Mouse (Mus musculus) forebrain, embryonic 15.5 days (tissue): ENCODE measurements around the gene Smyd4. TPM values are rescaled to one million over a fixed set of nuclear protein-coding genes. Genes with fewer than 3 reads are reported as not detected.

Experiments
- ATAC-seq: fragments of 200-750 bp; cut with Nextera tagmentation; replicated peaks from 2 replicates; pipeline ENCODE4 v1.8.0; 2017; ENCODE audit warnings: mild to moderate bottlenecking, moderate TSS enrichment, moderate library complexity
- H3K27ac ChIP-seq: fragments of 300-500 bp; sonication (generic); replicated peaks from 2 replicates; pipeline ENCODE4 v1.5.1; 2015; ENCODE audit warnings: mild to moderate bottlenecking, inconsistent platforms
- H3K27me3 ChIP-seq: fragments of 300-500 bp; sonication (generic); 2 replicates; pipeline ENCODE4 v1.6.1; 2015; ENCODE audit warnings: inconsistent platforms
- H3K36me3 ChIP-seq: fragments of 300-500 bp; sonication (generic); 2 replicates; pipeline ENCODE4 v1.6.1; 2015; ENCODE audit warnings: mild to moderate bottlenecking, inconsistent platforms
- H3K4me1 ChIP-seq: fragments of 300-500 bp; sonication (generic); 2 replicates; pipeline ENCODE4 v1.6.1; 2015; ENCODE audit warnings: inconsistent platforms
- H3K4me2 ChIP-seq: fragments of 300-500 bp; sonication (generic); replicated peaks from 2 replicates; pipeline ENCODE4 v1.6.1; 2015; ENCODE audit warnings: mild to moderate bottlenecking, inconsistent platforms
- H3K4me3 ChIP-seq: fragments of 300-500 bp; sonication (generic); 2 replicates; pipeline ENCODE4 v1.5.1; 2015; ENCODE audit warnings: mild to moderate bottlenecking, inconsistent platforms
- H3K9ac ChIP-seq: fragments of 300-500 bp; sonication (generic); replicated peaks from 2 replicates; pipeline ENCODE4 v1.6.1; 2015; ENCODE audit warnings: mild to moderate bottlenecking, inconsistent platforms
- H3K9me3 ChIP-seq: fragments of 300-500 bp; sonication (generic); 2 replicates; pipeline ENCODE4 v1.6.1; 2016; ENCODE audit warnings: inconsistent platforms
- WGBS: fragments of 180-500 bp; shearing (Covaris S2); methylation state at CpG from one replicate; pipeline ENCODE4 v1.1.7; 2015; ENCODE audit warnings: mixed read lengths; 5-methylcytosine and 5-hydroxymethylcytosine counted together
- polyA plus RNA-seq: library from polyadenylated mRNA; unstranded; fragments of >200 nt; fragmentation: Nextera tagmentation; extraction: Ambion mirVana; gene quantifications from 2 replicates; pipeline ENCODE4 v1.2.1, GENCODE M21; 2015

The Smyd4 gene
- polyA plus RNA-seq, 1 experiment from 2014 or later: 17.4 TPM

DNA sequence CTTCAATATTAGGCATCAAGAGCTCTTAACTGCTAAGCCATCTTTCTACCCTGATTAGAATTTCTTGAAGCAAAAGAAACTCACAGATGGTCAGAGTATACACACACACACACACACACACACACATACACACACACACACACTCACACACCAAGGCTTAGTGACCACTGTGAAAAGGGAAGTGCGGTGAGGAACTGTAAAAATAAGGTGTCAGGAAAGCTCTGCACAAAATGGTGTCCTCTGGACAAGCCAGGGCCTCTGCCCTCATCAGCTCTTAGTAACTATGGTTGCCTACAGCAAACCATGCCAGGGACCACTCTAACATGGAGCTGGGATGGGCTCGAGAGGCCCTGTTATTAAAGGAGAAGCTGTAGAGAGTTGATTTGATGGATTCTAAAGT is 23.8 kb upstream of the Smyd4 start:
- Histone ChIP-seq H3K27ac (no peak overlapping the region), H3K4me2 (no peak overlapping the region), H3K27me3 (no peaks in the 10 kb centered on the region), H3K36me3 (no peaks in the 10 kb centered on the region), H3K4me3 (no peak overlapping the region), H3K9me3 (no peaks in the 10 kb centered on the region), H3K9ac (no peak overlapping the region), H3K4me1 (peaks cover 13% of the 10 kb centered on the region)
- 95% methylated on average over 2 of the region's 2 CpGs for WGBS
- no peak for ATAC-seq

DNA sequence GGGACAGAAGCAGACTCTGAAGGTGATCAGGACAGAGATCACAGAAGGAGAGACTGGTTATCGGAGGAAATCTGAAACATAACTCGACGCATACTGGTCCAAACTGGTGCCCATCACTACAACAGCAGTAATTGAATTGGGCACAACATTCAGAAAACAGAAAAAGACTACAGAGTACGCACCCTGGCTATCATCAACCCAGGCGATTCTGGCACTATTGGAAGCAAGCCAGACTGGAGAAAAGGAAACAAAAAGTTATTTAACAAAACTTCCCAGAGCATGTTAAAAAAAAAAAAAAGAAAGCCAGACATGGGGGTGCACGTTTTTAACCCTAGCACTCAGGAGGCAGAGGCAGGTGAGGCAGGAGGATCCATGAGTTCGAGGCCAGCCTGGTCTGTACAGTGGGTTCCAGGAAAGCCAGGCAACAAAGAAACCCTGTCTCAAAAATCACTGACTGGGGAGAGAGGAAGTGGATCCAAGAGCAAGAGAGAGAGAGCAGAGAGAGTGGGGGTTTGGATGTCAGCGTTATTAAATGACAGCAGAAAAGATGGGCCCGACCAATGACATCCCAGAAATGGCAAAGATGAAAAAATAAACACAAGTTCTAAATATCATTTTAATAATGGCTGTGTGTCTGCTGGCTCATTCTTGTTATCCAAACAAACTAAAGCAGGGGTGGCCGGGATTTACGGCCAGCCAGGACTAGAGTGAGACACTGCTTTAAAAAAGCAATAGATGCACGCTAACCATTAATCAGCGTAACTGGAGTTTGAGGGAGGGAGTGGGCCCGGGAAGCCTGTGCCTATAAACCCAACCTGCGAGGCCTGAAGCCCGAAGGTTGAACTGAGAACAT is 22.9 kb upstream of the Smyd4 start:
- H3K4me3 ChIP-seq: no peak overlapping the region
- ATAC-seq: no peak
- no peaks in the 10 kb centered on the region for H3K36me3 ChIP-seq
- H3K27me3 ChIP-seq: no peaks in the 10 kb centered on the region
- peaks cover 13% of the 10 kb centered on the region; the same call in 1 of the 2 replicates for H3K4me1 ChIP-seq
- no peaks in the 10 kb centered on the region for H3K9me3 ChIP-seq
- 79% methylated on average over 16 of the region's 16 CpGs for WGBS
- H3K27ac ChIP-seq: no peak overlapping the region
- no peak overlapping the region for H3K4me2 ChIP-seq
- no peak overlapping the region for H3K9ac ChIP-seq

DNA sequence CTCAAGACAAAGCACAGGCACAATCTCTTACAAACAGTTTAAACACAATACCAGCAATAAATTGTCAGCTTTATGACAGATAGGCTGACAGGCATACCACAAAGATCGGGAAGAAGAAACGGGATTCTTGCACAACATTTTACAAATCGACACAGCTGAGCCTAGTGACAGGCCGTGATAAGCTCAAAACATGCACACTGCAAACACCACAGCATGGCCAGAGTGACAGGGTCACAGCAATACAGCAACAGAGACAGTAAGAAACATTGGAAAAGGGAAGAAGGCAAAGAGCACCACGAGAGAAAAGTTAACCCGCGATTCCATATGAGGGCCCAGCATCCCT is 22.3 kb upstream of the Smyd4 start:
- Histone ChIP-seq H3K4me3 (no peak overlapping the region), H3K27ac (no peak overlapping the region), H3K9me3 (no peaks in the 10 kb centered on the region), H3K4me1 (peaks cover 11% of the 10 kb centered on the region; the same call in 1 of the 2 replicates), H3K4me2 (no peak overlapping the region), H3K27me3 (no peaks in the 10 kb centered on the region), H3K9ac (no peak overlapping the region), H3K36me3 (no peaks in the 10 kb centered on the region)
- 87% methylated on average over 7 of the region's 7 CpGs for WGBS
- no peak for ATAC-seq

DNA sequence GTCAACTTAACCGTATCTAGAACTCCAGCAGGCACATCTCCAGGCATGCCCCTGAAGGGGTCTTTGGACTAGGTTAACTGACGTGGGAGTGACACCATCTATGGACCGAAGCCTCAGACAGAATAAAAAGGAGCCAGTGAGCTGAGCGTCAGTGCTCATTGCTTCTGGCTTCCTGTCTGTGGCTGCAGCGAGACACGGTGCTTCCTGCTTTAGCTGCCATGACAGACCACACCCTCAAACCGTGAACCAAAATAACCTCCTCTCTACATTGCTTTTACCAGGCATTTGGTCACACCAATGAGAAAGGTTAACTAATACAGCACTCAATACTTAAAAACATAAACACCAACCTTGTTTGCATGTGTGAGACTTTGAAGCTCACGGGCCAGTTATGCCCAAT is 11.6 kb upstream of the Smyd4 start:
- Histone ChIP-seq H3K27ac (no peak overlapping the region), H3K27me3 (no peaks in the 10 kb centered on the region), H3K4me3 (no peak overlapping the region), H3K36me3 (peaks cover 21% of the 10 kb centered on the region), H3K4me2 (no peak overlapping the region), H3K9ac (no peak overlapping the region), H3K9me3 (no peaks in the 10 kb centered on the region), H3K4me1 (no peaks in the 10 kb centered on the region)
- 82% methylated on average over 8 of the region's 8 CpGs for WGBS
- ATAC-seq: no peak

DNA sequence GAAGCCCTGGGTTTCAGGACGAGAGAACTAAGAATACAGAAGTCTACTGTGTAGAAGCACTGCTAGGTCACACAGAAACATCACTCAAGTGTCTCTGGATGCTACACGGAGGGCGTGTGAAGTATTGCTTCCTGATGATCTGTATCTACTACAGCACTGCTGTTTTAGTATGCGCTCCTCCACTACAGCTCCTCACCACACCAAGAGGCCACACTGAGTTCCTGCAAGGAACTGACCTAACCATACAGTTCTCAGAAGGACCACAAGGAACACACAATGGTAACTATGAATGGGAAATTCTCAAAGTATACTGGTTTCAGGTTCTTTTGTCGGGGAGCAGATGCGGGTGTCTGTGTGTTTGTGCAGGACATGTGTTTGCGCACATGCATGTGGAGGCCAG is 11.0 kb upstream of the Smyd4 start:
- 95% methylated on average over 7 of the region's 7 CpGs for WGBS
- ATAC-seq: no peak
- H3K9me3 ChIP-seq: no peaks in the 10 kb centered on the region
- no peak overlapping the region for H3K9ac ChIP-seq
- peaks cover 21% of the 10 kb centered on the region for H3K36me3 ChIP-seq
- H3K4me3 ChIP-seq: no peak overlapping the region
- no peaks in the 10 kb centered on the region for H3K27me3 ChIP-seq
- H3K4me1 ChIP-seq: no peaks in the 10 kb centered on the region
- H3K4me2 ChIP-seq: no peak overlapping the region
- no peak overlapping the region for H3K27ac ChIP-seq

DNA sequence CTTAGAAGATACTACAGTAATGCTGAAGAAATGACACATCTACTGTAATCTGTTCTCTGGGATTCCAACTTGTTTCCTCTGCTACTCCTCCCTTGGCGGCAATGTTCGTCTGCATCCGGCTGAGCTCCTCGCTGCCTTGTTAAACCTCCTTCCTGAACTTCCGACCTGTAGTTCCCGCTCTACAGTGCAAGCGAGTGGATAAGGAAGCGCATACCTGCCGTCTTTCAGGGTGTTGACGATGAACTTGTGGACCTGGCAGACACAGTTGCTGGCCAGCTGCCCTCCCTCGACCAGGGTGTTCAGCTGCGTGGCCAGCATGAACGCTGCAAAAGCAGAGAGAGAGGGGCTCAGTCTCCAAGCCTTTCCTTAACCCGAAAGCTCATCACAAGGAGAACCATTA is 8.2 kb upstream of the Smyd4 start:
- H3K36me3 ChIP-seq: peaks cover 18% of the 10 kb centered on the region
- H3K27me3 ChIP-seq: no peaks in the 10 kb centered on the region
- H3K9me3 ChIP-seq: no peaks in the 10 kb centered on the region
- H3K4me1 ChIP-seq: 0 out of 2 replicates have a peak, but pooled peaks cover 3% of the 10 kb centered on the region
- no peak overlapping the region for H3K4me2 ChIP-seq
- H3K27ac ChIP-seq: no peak overlapping the region
- ATAC-seq: no peak
- WGBS: 91% methylated on average over 14 of the region's 14 CpGs
- no peak overlapping the region for H3K9ac ChIP-seq
- H3K4me3 ChIP-seq: no peak overlapping the region

DNA sequence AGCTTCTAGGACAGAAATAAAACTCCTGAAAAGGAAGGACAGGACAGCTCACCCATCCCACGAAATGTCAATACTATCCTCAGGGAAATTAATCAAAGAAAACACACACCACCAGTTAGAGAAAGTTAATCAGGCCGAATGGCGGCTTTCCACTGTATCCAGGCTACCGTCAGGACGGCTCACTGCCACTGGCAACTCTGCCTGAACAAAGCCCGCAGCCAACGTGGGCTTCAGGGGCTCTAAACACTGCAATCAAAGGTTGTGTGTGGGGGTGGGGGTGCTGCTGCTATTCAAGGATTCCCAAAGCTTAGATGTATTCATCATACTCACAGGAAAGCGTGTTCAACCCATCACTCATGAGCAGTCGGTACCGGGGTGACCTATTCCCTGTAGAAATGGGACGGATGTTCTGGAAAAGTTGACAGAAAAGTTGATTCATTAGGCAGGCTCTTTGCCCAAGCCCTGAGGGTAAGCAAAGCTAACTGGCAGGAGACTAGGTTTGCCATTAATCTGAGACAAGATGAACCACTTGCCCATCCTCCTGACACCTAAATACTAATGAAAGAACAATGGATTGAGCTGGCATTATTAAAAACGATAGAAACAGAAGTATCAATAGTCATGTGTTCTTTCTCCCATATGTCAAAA is 7.4 kb upstream of the Smyd4 start:
- WGBS: 52% methylated on average over 12 of the region's 12 CpGs
- H3K27ac ChIP-seq: no peak overlapping the region
- no peak for ATAC-seq

DNA sequence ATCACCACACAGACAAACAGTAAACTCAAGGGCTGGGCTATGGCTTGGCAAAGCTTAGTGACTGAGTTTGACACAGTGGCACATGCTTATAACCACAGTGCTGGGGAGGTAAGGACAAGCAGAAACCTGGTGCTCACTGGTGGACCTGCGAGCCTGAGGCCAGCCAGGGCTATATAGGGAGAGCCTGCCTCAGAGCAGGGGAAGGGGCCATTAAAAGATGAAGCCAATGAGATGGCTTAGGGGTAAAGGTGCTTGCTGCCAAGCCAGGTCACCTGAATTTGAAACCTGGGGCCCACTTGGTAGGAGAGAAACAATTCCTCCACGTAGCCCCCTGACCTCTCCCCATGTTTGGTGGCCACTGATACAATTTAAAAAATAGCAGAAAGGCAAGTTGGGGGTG is 5.1 kb upstream of the Smyd4 start:
- H3K4me1 ChIP-seq: peaks cover 14% of the 10 kb centered on the region
- H3K36me3 ChIP-seq: peaks cover 12% of the 10 kb centered on the region
- WGBS: 94% methylated on average over 2 of the region's 2 CpGs
- no peak overlapping the region for H3K27ac ChIP-seq
- H3K4me2 ChIP-seq: no peak overlapping the region
- no peaks in the 10 kb centered on the region for H3K27me3 ChIP-seq
- H3K9ac ChIP-seq: no peak overlapping the region
- H3K9me3 ChIP-seq: no peaks in the 10 kb centered on the region
- no peak overlapping the region for H3K4me3 ChIP-seq
- ATAC-seq: no peak

More for the DNA sequence above, 7.4 kb upstream of the Smyd4 start:
- Histone ChIP-seq H3K9ac (no peak overlapping the region), H3K4me3 (no peak overlapping the region), H3K36me3 (peaks cover 18% of the 10 kb centered on the region), H3K27me3 (no peaks in the 10 kb centered on the region), H3K4me1 (0 out of 2 replicates have a peak, but pooled peaks cover 3% of the 10 kb centered on the region), H3K4me2 (no peak overlapping the region), H3K9me3 (no peaks in the 10 kb centered on the region)

DNA sequence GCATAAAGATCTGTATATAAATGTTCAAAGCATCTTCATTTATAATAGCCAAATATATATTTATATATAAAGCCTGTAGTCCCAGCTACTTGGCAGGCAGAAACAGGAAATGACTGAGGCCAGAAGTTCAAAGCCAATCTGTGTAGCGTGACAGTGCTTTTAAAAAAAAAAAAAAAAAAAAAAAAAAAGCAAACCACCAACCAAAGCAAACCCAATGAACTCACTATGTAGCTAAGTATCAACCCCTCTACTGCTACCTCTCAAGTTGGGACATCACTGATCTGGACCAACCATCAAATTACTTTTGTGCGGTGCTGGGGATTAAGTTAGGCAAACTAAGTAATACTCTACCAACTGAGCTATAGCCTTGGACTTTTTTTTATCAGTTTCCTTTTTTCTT is 4.1 kb upstream of the Smyd4 start:
- no peak overlapping the region for H3K4me2 ChIP-seq
- peaks cover 20% of the 10 kb centered on the region for H3K4me1 ChIP-seq
- H3K36me3 ChIP-seq: peaks cover 9% of the 10 kb centered on the region
- ATAC-seq: no peak
- no peak overlapping the region for H3K4me3 ChIP-seq
- H3K27ac ChIP-seq: no peak overlapping the region
- 89% methylated on average over 2 of the region's 2 CpGs for WGBS
- no peak overlapping the region for H3K9ac ChIP-seq
- no peaks in the 10 kb centered on the region for H3K27me3 ChIP-seq
- no peaks in the 10 kb centered on the region for H3K9me3 ChIP-seq

DNA sequence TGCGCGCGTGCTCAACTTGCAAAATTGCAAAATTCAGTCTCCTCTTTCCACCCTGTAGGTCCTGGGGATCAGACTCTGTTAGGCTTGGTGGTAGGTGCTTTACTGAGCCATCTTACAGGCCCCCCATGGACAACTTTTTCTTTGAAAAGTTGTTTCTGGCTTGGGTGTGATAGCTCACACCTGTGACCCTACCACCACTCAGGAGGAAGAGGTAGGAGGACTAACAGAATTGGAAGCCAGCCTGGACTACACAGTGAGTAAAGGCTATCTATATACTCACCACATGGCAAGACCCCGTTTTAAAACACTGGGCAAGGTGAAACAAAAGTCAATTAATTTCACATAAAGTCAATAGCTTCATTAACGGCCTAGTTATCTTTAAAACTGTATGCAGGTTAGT is 3.5 kb upstream of the Smyd4 start:
- H3K4me3 ChIP-seq: no peak overlapping the region
- H3K36me3 ChIP-seq: peaks cover 5% of the 10 kb centered on the region; the same call in 1 of the 2 replicates
- H3K27ac ChIP-seq: no peak overlapping the region
- H3K4me2 ChIP-seq: no peak overlapping the region
- H3K9ac ChIP-seq: no peak overlapping the region
- no peak for ATAC-seq
- no peaks in the 10 kb centered on the region for H3K27me3 ChIP-seq
- H3K4me1 ChIP-seq: peaks cover 20% of the 10 kb centered on the region
- no peaks in the 10 kb centered on the region for H3K9me3 ChIP-seq
- WGBS: 90% methylated on average over 5 of the region's 5 CpGs

DNA sequence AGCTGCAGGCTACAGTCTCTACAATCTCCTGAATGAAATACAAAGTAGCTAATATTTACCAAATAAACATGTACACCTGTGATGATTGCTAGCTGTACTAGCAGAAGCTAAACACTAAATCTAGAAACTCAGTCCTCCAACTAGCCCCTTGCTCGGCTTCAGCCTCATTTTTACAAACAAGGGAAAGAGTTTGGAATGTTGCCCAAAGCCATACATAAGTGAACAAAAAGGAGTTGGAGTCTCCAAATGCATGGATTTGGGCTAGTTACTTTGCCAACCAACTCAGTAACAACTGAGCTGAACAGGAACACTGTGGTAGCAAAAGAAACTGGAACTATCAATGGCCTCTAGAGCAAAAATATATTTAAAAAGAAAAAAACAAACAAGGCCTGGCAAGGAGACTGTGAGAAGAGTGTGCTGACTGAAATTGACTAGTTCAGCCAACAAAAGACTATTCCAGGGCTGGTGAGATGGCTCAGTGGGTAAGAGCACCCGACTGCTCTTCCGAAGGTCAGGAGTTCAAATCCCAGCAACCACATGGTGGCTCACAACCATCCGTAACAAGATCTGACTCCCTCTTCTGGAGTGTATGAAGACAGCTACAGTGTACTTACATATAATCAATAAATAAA is 1.6 kb upstream of the Smyd4 start:
- H3K9me3 ChIP-seq: no peaks in the 10 kb centered on the region
- ATAC-seq: no peak
- 53% methylated on average over 4 of the region's 4 CpGs for WGBS
- peaks cover 20% of the 10 kb centered on the region for H3K4me1 ChIP-seq
- H3K27ac ChIP-seq: no peak overlapping the region
- H3K4me3 ChIP-seq: no peak overlapping the region; the same call in 1 of the 2 replicates
- H3K4me2 ChIP-seq: peak overlapping the region; percentile 91; the same call in 1 of the 2 replicates
- H3K36me3 ChIP-seq: no peaks in the 10 kb centered on the region
- H3K27me3 ChIP-seq: no peaks in the 10 kb centered on the region
- no peak overlapping the region for H3K9ac ChIP-seq

DNA sequence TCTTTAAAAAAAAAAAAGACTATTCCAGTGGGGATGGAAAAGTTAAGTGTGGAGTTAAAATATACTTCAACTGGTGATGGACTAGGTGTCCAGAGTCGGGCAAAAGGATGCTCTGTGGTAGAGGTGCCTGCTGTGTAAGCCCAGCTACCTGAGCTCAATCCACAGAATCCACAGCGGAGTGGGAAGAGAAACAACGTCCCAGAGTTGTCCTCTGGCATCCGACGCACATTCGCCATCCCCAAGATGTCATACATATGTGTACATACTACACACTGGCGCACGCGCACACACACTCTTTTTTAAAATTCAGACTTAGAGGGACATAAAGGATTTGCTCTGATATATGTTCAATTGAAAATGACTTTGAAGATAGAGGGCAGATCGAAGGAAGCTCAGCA is 1.0 kb upstream of the Smyd4 start:
- Histone ChIP-seq H3K27me3 (no peaks in the 10 kb centered on the region), H3K4me2 (peak overlapping the region; percentile 91), H3K36me3 (no peaks in the 10 kb centered on the region), H3K4me3 (peak overlapping the region; percentile 91), H3K9ac (peak overlapping the region; percentile 84; the same call in 1 of the 2 replicates), H3K4me1 (peaks cover 20% of the 10 kb centered on the region), H3K9me3 (no peaks in the 10 kb centered on the region), H3K27ac (no peak overlapping the region)
- WGBS: 43% methylated on average over 10 of the region's 10 CpGs
- no peak for ATAC-seq
